Mouse (Mus musculus) testis, adult 2 months (tissue): ENCODE measurements around the gene Klf12.

Experiments
- CTCF ChIP-seq: fragments of 200-500 bp; IDR thresholded peaks from 2 replicates; pipeline ENCODE4 v1.5.1; 2012; ENCODE audit warnings: low read depth, mild to moderate bottlenecking, inconsistent platforms, low read length, moderate library complexity; ENCODE audit not compliant: control insufficient read depth, insufficient read depth, insufficient replicate concordance
- POLR2A ChIP-seq: fragments of 200-500 bp; IDR thresholded peaks from 2 replicates; pipeline ENCODE4 v1.6.1; 2012; ENCODE audit warnings: low read depth, mild to moderate bottlenecking, inconsistent platforms, low read length, moderate library complexity; ENCODE audit not compliant: control insufficient read depth

DNA sequence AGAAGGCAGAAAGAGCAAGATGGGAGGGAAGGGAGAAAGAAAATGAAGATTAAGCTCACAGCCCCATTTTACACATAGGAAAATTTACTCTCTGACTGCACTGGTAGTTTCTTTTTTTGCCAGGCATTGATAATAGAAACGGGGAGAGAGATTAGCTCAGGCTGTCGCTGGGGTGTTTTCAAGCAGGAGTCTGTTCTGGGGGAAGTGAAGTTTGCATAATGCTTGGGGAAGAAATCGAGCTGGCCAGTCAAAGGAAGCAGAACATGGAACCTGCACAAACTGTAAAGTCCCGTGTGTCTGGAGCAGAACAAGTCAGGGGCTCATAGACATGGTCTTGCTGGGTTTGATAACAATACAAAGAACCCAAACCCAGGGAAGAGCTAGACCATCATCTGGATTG is 204.9 kb downstream of the Klf12 start:
- no peak for TF ChIP-seq CTCF
- TF ChIP-seq POLR2A: no peak
